Mouse (Mus musculus): ENCODE results near the gene Mical2. TPM values are rescaled to one million over a fixed set of nuclear protein-coding genes. Genes with fewer than 3 reads are reported as not detected.

Gene Mical2
- total and polyA plus RNA-seq, 3 experiments: not detected

DNA sequence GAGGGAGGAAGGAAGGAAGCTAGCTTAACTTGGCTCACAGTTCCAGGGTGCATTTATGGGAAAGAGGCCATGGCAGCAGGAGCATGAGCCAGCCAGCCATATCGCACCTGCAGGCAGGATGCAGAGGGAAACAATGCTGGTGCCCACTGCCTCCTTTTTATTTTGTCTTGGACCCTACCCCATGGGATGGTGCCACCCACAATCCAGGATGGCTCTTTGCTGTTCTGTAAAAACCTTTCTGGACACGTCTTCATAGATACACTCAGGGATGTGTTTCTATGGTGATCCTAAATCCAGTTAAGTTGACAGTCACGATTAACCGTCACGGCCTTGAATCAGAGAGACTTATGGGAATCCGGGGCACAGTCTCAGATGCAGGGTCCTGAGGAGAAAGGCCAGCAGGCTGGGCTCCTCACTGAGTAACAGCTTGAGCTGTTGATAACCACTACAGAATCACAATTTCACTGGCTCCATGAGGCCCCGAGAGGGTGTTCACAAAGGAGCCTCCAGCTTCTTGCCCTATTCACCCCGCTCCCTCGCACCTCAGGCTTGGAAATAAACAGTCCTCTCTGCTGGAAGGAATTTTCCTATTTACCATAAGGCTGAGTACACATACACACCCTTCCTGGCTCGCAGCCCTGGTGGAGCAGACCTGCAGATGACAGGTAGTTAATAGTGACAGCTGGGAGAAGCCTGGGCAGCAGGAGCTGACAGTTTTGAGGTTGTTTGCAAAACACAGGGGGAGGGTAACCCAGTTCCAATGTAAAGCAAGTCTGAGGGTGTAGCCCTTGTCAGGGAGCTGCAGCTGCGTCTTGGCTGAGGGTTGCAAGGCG is 218.7 kb downstream of the Mical2 start:
- H3K27ac ChIP-seq (ENCODE audit: insufficient read depth, low read depth): no peak overlapping the region
- no peaks in the 10 kb centered on the region for H3K36me3 ChIP-seq (replicated peaks in 1 of 2; ENCODE audit: control insufficient read depth in 1 of 2, insufficient read depth in 1 of 2, low read length in 1 of 2)
- no peak overlapping the region for H3K4me3 ChIP-seq (replicated peaks in 1 of 3; ENCODE audit: low read depth in 2 of 3, low read length in 2 of 3, poor library complexity in 1 of 3)
- H3K27me3 ChIP-seq (replicated peaks): no peaks in the 10 kb centered on the region
- TF ChIP-seq MAFK (IDR thresholded peaks at IDR 0.05; ENCODE audit: insufficient replicate concordance, low read length): no peak
- no peak for TF ChIP-seq CTCF (conservative IDR thresholded peaks at IDR 0.05 in 1 of 2, IDR thresholded peaks at IDR 0.05 in 1 of 2; ENCODE audit: low read depth in 2 of 2, low read length in 2 of 2)
- no peak for TF ChIP-seq CHD2 (IDR thresholded peaks at IDR 0.05; ENCODE audit: low read length)
- no peak for TF ChIP-seq MAX (IDR thresholded peaks at IDR 0.05; ENCODE audit: low read length)
- TF ChIP-seq POLR2A (IDR thresholded peaks at IDR 0.05; ENCODE audit: low read depth, low read length): no peak
- TF ChIP-seq MYC (IDR thresholded peaks at IDR 0.05; ENCODE audit: low read depth, low read length): no peak
- no peak for TF ChIP-seq KAT2A (IDR thresholded peaks at IDR 0.05; ENCODE audit: insufficient replicate concordance, low read length)
- no peak for TF ChIP-seq BHLHE40 (IDR thresholded peaks at IDR 0.05; ENCODE audit: low read depth, low read length)
- no peak for TF ChIP-seq MEF2A (IDR thresholded peaks at IDR 0.05; ENCODE audit: borderline replicate concordance, low read depth, low read length)
- no peak for TF ChIP-seq MXI1 (IDR thresholded peaks at IDR 0.05; ENCODE audit: low read depth, low read length)
- DNase-seq (ENCODE audit: extremely low read depth): no peak
- H3K9me3 ChIP-seq (replicated peaks; ENCODE audit: low read length): no peaks in the 10 kb centered on the region
- H3K79me2 ChIP-seq (replicated peaks; ENCODE audit: control insufficient read depth, extremely low read depth, insufficient read depth, poor library complexity, severe bottlenecking): no peaks in the 10 kb centered on the region
- in situ Hi-C loops (cut with MboI; ENCODE audit: low pct_ligation_motif_present, low pct_unique_long_range_greater_than_20kb, low sequenced_read_pairs): no loop called here
- H3K4me1 ChIP-seq (ENCODE audit: control insufficient read depth in 1 of 2, insufficient read depth in 2 of 2): no peaks in the 10 kb centered on the region
- no peak overlapping the region for H3K9ac ChIP-seq (ENCODE audit: insufficient read depth, low read depth)
- H3K4me2 ChIP-seq (ENCODE audit: insufficient read depth, low read depth, poor library complexity, severe bottlenecking): no peak overlapping the region
- dilution Hi-C loops (cut with MboI; ENCODE audit: extremely low pct_ligation_motif_present, extremely low pct_unique_long_range_greater_than_20kb, low sequenced_read_pairs): no loop called here

DNA sequence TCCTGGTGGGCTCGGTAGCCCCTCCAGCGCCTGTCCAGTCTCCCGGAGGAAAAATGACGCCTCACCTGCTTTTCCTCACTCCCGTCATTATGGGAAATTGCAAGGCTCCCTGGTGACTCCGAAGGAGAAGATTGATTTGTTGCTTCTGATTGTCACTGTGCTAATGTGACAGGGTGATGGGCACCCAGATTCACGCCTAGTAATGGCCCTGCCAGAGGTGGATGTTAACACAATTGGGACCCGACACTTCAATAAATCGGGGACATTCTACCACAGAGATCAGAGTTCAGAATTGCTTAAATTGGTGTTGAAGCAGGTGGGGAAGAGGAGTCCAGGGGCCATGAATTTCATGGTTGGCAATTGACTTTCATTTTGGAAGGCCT is 219.3 kb downstream of the Mical2 start:
- H3K9me3 ChIP-seq (replicated peaks; ENCODE audit: low read length): no peaks in the 10 kb centered on the region
- H3K27ac ChIP-seq (ENCODE audit: insufficient read depth, low read depth): no peak overlapping the region
- no peak overlapping the region for H3K9ac ChIP-seq (ENCODE audit: insufficient read depth, low read depth)
- dilution Hi-C loops (cut with MboI; ENCODE audit: extremely low pct_ligation_motif_present, extremely low pct_unique_long_range_greater_than_20kb, low sequenced_read_pairs) (no loop called here), in situ Hi-C loops (cut with MboI; ENCODE audit: low pct_ligation_motif_present, low pct_unique_long_range_greater_than_20kb, low sequenced_read_pairs) (no loop called here)
- no peaks in the 10 kb centered on the region for H3K4me1 ChIP-seq (ENCODE audit: control insufficient read depth in 1 of 2, insufficient read depth in 2 of 2)
- H3K4me3 ChIP-seq (replicated peaks in 1 of 3; ENCODE audit: low read depth in 2 of 3, low read length in 2 of 3, poor library complexity in 1 of 3): no peak overlapping the region
- no peak overlapping the region for H3K4me2 ChIP-seq (ENCODE audit: insufficient read depth, low read depth, poor library complexity, severe bottlenecking)
- no peaks in the 10 kb centered on the region for H3K36me3 ChIP-seq (replicated peaks in 1 of 2; ENCODE audit: control insufficient read depth in 1 of 2, insufficient read depth in 1 of 2, low read length in 1 of 2)
- DNase-seq (ENCODE audit: extremely low read depth): no peak
- no peaks in the 10 kb centered on the region for H3K79me2 ChIP-seq (replicated peaks; ENCODE audit: control insufficient read depth, extremely low read depth, insufficient read depth, poor library complexity, severe bottlenecking)
- no peaks in the 10 kb centered on the region for H3K27me3 ChIP-seq (replicated peaks)
- TF ChIP-seq HCFC1 (IDR thresholded peaks at IDR 0.05; ENCODE audit: low read depth, low read length) (no peak), ZNF384 (IDR thresholded peaks at IDR 0.05; ENCODE audit: low read depth, low read length) (no peak), TCF12 (IDR thresholded peaks at IDR 0.05; ENCODE audit: low read depth, low read length) (no peak), SMC3 (IDR thresholded peaks at IDR 0.05; ENCODE audit: low read depth, low read length) (no peak)

DNA sequence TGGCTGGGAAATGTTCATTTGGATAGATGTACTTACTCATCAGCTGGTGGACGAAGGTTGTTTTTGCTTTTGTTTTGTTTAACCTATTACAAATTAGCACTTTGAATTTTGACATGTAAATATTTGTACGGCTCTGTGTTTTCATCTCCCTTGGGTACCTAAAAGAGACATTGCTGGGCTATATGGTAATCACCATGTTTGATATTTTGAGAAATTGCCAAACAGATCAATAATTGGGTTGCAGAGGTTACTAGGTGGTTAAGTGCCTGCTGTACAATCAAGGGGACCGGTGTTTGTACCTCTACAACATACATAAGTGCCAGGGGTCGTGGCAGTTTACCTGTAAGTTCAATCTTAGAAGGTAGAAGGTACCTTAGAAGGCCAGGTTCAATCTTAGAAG is 220.8 kb downstream of the Mical2 start:
- H3K9ac ChIP-seq (ENCODE audit: insufficient read depth, low read depth): no peak overlapping the region
- no peaks in the 10 kb centered on the region for H3K36me3 ChIP-seq (replicated peaks in 1 of 2; ENCODE audit: control insufficient read depth in 1 of 2, insufficient read depth in 1 of 2, low read length in 1 of 2)
- H3K27me3 ChIP-seq (replicated peaks): no peaks in the 10 kb centered on the region
- no peak overlapping the region for H3K4me2 ChIP-seq (ENCODE audit: insufficient read depth, low read depth, poor library complexity, severe bottlenecking)
- H3K4me3 ChIP-seq (replicated peaks in 1 of 3; ENCODE audit: low read depth in 2 of 3, low read length in 2 of 3, poor library complexity in 1 of 3): no peak overlapping the region
- no peak for DNase-seq (ENCODE audit: extremely low read depth)
- no peaks in the 10 kb centered on the region for H3K4me1 ChIP-seq (ENCODE audit: control insufficient read depth in 1 of 2, insufficient read depth in 2 of 2)
- dilution Hi-C loops (cut with MboI; ENCODE audit: extremely low pct_ligation_motif_present, extremely low pct_unique_long_range_greater_than_20kb, low sequenced_read_pairs) (no loop called here), in situ Hi-C loops (cut with MboI; ENCODE audit: low pct_ligation_motif_present, low pct_unique_long_range_greater_than_20kb, low sequenced_read_pairs) (no loop called here)
- no peak for TF ChIP-seq GABPA (IDR thresholded peaks at IDR 0.05; ENCODE audit: insufficient replicate concordance, low read depth, low read length)
- TF ChIP-seq MYC (IDR thresholded peaks at IDR 0.05; ENCODE audit: low read depth, low read length): no peak
- TF ChIP-seq JUND (conservative IDR thresholded peaks at IDR 0.05; ENCODE audit: low read depth, low read length): no peak
- TF ChIP-seq PAX5 (IDR thresholded peaks at IDR 0.05; ENCODE audit: low read length): no peak
- no peak for TF ChIP-seq POLR2AphosphoS2 (IDR thresholded peaks at IDR 0.05; ENCODE audit: low read depth, low read length)
- TF ChIP-seq ETS1 (conservative IDR thresholded peaks at IDR 0.05; ENCODE audit: low read depth, low read length): no peak
- TF ChIP-seq MEF2A (IDR thresholded peaks at IDR 0.05; ENCODE audit: borderline replicate concordance, low read depth, low read length): no peak
- TF ChIP-seq RAD21 (IDR thresholded peaks at IDR 0.05; ENCODE audit: low read depth, low read length): no peak
- TF ChIP-seq NELFE (IDR thresholded peaks at IDR 0.05; ENCODE audit: low read depth, low read length): no peak
- no peak for TF ChIP-seq ZC3H11A (IDR thresholded peaks at IDR 0.05; ENCODE audit: low read depth, low read length)
- no peak for TF ChIP-seq ELF1 (IDR thresholded peaks at IDR 0.05; ENCODE audit: low read depth, low read length)
- no peak for TF ChIP-seq JUN (IDR thresholded peaks at IDR 0.05; ENCODE audit: insufficient read depth, low read depth, low read length)
- no peak for TF ChIP-seq CHD2 (IDR thresholded peaks at IDR 0.05; ENCODE audit: low read length)
- TF ChIP-seq USF1 (IDR thresholded peaks at IDR 0.05; ENCODE audit: low read depth, low read length): no peak
- no peak for TF ChIP-seq KAT2A (IDR thresholded peaks at IDR 0.05; ENCODE audit: insufficient replicate concordance, low read length)
- TF ChIP-seq NRF1 (IDR thresholded peaks at IDR 0.05; ENCODE audit: low read depth, low read length): no peak
- H3K9me3 ChIP-seq (replicated peaks; ENCODE audit: low read length): no peaks in the 10 kb centered on the region
- no peaks in the 10 kb centered on the region for H3K79me2 ChIP-seq (replicated peaks; ENCODE audit: control insufficient read depth, extremely low read depth, insufficient read depth, poor library complexity, severe bottlenecking)
- H3K27ac ChIP-seq (ENCODE audit: insufficient read depth, low read depth): no peak overlapping the region

All from CH12.LX (cell line).